Mouse (Mus musculus): ENCODE measurements around the gene Wnt5a. TPM values are rescaled to one million over a fixed set of nuclear protein-coding genes. Genes with fewer than 3 reads are reported as not detected.
A peak's percentile ranks its signal among the peaks of the same experiment; 100 is the strongest.

Gene Wnt5a
- 26.0 and 27.9 TPM in 2 replicates for polyA plus RNA-seq (2015; fragmentation: Nextera tagmentation; extraction: Ambion mirVana)

DNA sequence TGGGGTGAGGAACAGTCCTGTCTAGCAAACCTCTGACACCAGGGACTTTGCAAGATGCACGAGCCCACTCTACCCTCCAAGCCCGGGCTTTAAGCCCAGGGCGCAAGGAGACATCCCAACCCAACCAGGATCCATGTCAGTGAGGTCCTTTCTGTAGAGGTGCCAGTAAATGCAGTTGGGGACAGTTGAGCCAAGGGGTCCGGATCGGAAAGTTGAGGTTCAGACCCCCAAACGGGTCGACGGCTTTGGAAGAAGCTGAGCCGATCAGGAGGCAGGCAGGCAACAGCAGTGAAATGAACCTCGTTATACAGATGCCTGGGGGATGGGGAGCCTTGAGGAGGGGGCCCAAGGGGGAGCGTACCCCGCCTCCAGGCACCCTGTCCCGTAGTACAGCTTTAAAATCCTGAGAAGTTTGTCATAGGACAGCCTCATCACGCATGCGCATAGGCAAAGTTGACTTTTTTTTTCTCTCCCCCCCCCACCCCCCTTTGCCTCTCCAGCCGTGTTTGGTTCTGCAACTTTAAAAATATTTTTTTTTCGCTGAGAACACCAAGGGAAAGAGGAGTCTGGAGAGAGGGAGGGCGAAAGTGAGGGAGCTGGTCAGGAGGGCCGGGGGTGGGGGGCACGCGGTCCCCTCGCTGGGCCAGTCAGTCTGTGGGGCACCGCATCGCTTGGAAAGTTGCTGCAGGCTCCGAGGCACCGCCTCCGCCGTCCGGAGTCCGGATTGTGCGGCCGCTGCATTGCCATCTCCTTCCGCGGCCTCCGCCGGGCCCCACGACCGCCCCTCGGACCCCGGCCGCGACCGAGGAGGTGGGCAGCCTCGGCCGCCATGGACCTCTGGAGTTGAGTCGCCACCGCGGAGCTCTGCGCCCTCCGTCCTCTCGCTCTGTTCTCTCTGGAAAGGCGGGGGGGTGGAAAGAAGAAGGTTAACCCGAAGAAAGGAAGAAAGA is at the start of gene Wnt5a:
Gene Wnt5a, plus strand, starts transcription at position 650 of the 950 bp plus-strand sequence.
- peaks cover 20% of the 10 kb centered on the region for H3K4me1 ChIP-seq (ENCODE audit: insufficient read depth, low read length)
- peak within 1 kb of the TSS; percentile 95 for H3K27ac ChIP-seq (ENCODE audit: low read length)
- H3K4me2 ChIP-seq (replicated peaks; ENCODE audit: low read depth, low read length): peak within 1 kb of the TSS; percentile 91
- H3K27me3 ChIP-seq (ENCODE audit: insufficient read depth, low read length): peaks cover 42% of the 10 kb centered on the region
- no peaks in the 10 kb centered on the region for H3K36me3 ChIP-seq (ENCODE audit: insufficient read depth, low read length)
- WGBS: 1% methylated on average over 53 of the region's 53 CpGs
- peak within 1 kb of the TSS; percentile 88 for H3K9ac ChIP-seq (replicated peaks; ENCODE audit: low read length)
- H3K4me3 ChIP-seq (ENCODE audit: low read length): peak within 1 kb of the TSS; percentile 73
- peak; percentile 64 for ATAC-seq (ENCODE audit: low FRiP score, low TSS enrichment)
- no peaks in the 10 kb centered on the region for H3K9me3 ChIP-seq (ENCODE audit: low read length)

DNA sequence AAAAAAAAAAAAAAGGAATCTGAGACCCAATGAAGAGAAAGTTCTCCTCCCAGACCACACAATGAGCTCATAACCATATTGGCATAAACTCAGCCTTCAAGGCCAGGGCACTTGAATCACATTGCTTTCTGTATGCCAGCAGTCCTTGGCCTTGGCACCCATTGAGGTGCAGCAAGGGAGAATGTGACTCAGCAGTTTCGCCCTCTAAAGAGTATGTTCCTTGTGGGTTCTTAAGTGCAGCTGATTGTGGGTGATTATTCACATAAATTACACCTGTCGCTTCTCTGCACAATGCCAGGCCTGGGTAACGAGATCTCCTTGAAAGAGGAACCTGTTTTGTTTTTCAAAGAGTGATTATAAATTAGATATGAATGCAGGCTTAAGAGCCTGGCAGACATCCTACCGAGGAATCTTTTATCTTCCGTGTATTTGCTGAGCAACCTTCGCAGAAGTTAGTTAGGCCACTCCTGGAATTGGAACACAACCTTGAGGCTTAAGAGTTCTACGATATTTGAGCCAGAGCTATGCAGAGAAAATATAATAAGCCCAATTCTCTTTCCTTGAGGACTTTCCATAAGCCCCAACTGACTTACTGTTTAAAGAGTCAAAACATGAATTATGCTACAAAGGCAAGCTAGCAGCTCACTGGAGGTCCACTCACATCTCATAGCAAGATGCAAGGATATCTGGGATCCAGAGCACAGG is 48.0 kb upstream of the Wnt5a start:
- no peak overlapping the region for H3K9ac ChIP-seq (replicated peaks; ENCODE audit: low read length)
- no peak for ATAC-seq (ENCODE audit: low FRiP score, low TSS enrichment)
- H3K27me3 ChIP-seq (ENCODE audit: insufficient read depth, low read length): no peaks in the 10 kb centered on the region
- H3K4me1 ChIP-seq (ENCODE audit: insufficient read depth, low read length): 0 out of 2 replicates have a peak, but pooled peaks cover under 1% of the 10 kb centered on the region
- WGBS: 68% methylated on average over 7 of the region's 7 CpGs
- no peak overlapping the region for H3K4me2 ChIP-seq (replicated peaks; ENCODE audit: low read depth, low read length)
- H3K36me3 ChIP-seq (ENCODE audit: insufficient read depth, low read length): no peaks in the 10 kb centered on the region
- no peaks in the 10 kb centered on the region for H3K9me3 ChIP-seq (ENCODE audit: low read length)
- no peak overlapping the region for H3K4me3 ChIP-seq (ENCODE audit: low read length)
- no peak overlapping the region for H3K27ac ChIP-seq (ENCODE audit: low read length)

DNA sequence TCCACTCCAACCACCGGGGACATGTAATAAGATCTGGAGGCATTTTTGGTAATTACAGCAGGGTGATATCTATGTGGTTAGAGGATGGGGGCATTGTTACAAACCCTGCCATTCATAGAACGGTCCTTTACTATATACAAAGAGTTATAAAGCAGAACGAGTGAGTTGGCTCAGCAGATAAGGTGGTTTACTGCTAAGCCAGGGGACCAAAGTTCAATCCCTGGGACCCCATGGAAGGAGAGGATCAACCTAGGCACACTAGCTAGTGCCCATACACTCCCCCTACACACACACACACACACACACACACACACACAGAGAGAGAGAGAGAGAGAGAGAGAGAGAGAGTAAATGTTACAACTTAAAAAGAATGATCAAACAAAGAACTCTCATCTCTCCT is 47.1 kb upstream of the Wnt5a start:
- H3K36me3 ChIP-seq (ENCODE audit: insufficient read depth, low read length): no peaks in the 10 kb centered on the region
- 86% methylated on average over 3 of the region's 3 CpGs for WGBS
- no peaks in the 10 kb centered on the region for H3K9me3 ChIP-seq (ENCODE audit: low read length)
- no peak overlapping the region for H3K27ac ChIP-seq (ENCODE audit: low read length)
- no peaks in the 10 kb centered on the region for H3K27me3 ChIP-seq (ENCODE audit: insufficient read depth, low read length)
- H3K4me2 ChIP-seq (replicated peaks; ENCODE audit: low read depth, low read length): no peak overlapping the region
- no peak overlapping the region for H3K4me3 ChIP-seq (ENCODE audit: low read length)
- H3K9ac ChIP-seq (replicated peaks; ENCODE audit: low read length): no peak overlapping the region
- no peaks in the 10 kb centered on the region for H3K4me1 ChIP-seq (ENCODE audit: insufficient read depth, low read length)
- no peak for ATAC-seq (ENCODE audit: low FRiP score, low TSS enrichment)

DNA sequence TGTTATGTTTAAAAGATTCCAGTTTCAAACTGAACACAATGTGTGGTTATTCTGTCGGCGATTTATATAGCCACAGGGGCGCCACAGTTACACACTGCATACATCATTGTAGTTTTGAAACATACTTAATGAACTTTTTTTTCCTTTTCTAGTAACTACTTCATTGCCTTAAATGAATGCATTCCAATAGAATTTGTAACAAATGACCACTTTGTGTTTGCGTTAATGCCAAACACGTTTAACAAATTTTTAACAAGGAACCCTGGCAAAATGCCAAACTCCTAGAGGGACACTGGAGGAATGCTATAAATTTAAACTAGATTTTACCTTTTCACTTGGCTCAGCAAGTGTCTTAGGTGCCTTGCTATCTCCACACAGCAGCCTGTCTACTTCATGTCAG is 36.6 kb upstream of the Wnt5a start:
- no peaks in the 10 kb centered on the region for H3K27me3 ChIP-seq (ENCODE audit: insufficient read depth, low read length)
- WGBS: 43% methylated on average over 5 of the region's 5 CpGs
- no peaks in the 10 kb centered on the region for H3K36me3 ChIP-seq (ENCODE audit: insufficient read depth, low read length)
- no peak overlapping the region for H3K4me3 ChIP-seq (ENCODE audit: low read length)
- peak overlapping the region; percentile 20; the same call in 1 of the 2 replicates for H3K27ac ChIP-seq (ENCODE audit: low read length)
- H3K4me2 ChIP-seq (replicated peaks; ENCODE audit: low read depth, low read length): no peak overlapping the region
- no peak overlapping the region for H3K9ac ChIP-seq (replicated peaks; ENCODE audit: low read length)
- H3K9me3 ChIP-seq (ENCODE audit: low read length): no peaks in the 10 kb centered on the region
- no peak for ATAC-seq (ENCODE audit: low FRiP score, low TSS enrichment)
- peaks cover 27% of the 10 kb centered on the region for H3K4me1 ChIP-seq (ENCODE audit: insufficient read depth, low read length)

DNA sequence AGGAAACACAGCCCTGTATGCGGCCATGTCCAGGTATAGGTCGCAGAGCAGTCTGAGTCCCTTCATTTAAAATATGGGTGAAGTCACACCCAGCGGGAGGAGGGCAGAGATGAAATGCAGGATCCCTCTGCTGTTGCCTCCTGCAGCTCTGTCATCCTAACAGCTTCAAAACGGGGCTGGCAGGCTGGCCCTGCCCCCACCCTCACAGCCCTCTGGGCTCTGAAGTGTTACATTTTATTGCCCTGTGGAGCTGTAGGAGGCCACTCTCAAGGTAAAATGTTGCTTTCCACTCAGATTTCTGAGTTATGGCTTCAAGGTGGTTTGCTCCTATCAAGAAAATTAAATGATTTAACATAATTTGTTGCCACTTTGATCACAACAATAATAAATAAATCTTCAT is 34.9 kb upstream of the Wnt5a start:
- peaks cover 27% of the 10 kb centered on the region for H3K4me1 ChIP-seq (ENCODE audit: insufficient read depth, low read length)
- H3K27me3 ChIP-seq (ENCODE audit: insufficient read depth, low read length): no peaks in the 10 kb centered on the region
- ATAC-seq (ENCODE audit: low FRiP score, low TSS enrichment): peak; percentile 75; the same call in 1 of the 2 replicates
- 5% methylated on average over 4 of the region's 4 CpGs for WGBS
- H3K9me3 ChIP-seq (ENCODE audit: low read length): no peaks in the 10 kb centered on the region
- H3K36me3 ChIP-seq (ENCODE audit: insufficient read depth, low read length): no peaks in the 10 kb centered on the region
- no peak overlapping the region for H3K4me3 ChIP-seq (ENCODE audit: low read length)
- H3K4me2 ChIP-seq (replicated peaks; ENCODE audit: low read depth, low read length): no peak overlapping the region
- H3K27ac ChIP-seq (ENCODE audit: low read length): no peak overlapping the region
- no peak overlapping the region for H3K9ac ChIP-seq (replicated peaks; ENCODE audit: low read length)

DNA sequence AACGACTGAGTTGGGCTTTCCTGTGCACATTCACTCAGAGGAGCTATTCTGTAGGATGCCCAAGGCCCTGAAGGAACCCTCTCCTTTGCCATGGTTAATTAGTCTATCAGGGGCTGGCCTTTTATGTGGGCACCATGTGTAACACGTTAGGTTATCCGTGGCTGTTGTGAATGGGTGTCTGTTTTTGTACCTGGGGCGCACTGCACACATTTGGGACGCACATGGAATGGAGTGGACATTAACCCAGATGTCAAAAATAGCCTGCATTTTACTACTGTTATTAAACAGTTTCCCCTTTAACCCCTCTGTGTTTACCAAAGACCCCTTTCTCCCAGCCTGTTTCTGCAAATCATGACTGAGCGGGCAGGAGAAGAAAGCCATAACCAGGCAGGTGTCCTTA is 34.3 kb upstream of the Wnt5a start:
- no peaks in the 10 kb centered on the region for H3K36me3 ChIP-seq (ENCODE audit: insufficient read depth, low read length)
- no peak for ATAC-seq (ENCODE audit: low FRiP score, low TSS enrichment)
- 15% methylated on average over 6 of the region's 6 CpGs for WGBS
- peaks cover 24% of the 10 kb centered on the region for H3K4me1 ChIP-seq (ENCODE audit: insufficient read depth, low read length)
- no peak overlapping the region for H3K4me2 ChIP-seq (replicated peaks; ENCODE audit: low read depth, low read length)
- no peak overlapping the region for H3K4me3 ChIP-seq (ENCODE audit: low read length)
- no peaks in the 10 kb centered on the region for H3K9me3 ChIP-seq (ENCODE audit: low read length)
- H3K27ac ChIP-seq (ENCODE audit: low read length): no peak overlapping the region
- no peak overlapping the region for H3K9ac ChIP-seq (replicated peaks; ENCODE audit: low read length)
- no peaks in the 10 kb centered on the region for H3K27me3 ChIP-seq (ENCODE audit: insufficient read depth, low read length)

DNA sequence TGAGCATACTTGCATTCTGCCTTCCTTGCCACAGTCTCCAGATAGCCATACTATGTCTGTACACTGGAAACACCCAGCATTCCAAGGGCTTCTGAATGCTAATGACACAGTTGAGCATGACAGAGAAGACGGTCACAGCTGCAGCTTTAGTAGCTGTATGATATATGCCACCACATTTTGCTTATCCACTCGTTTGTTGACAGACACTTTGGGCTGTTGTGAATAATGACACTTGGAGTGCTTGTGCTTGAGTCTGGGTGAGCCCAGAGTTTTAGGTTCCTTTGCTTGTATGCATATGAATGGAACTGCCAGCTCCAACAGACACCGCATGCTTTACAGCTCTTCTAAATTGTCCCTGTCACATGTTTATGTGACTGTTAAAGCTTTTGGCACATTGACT is 29.5 kb upstream of the Wnt5a start:
- Histone ChIP-seq H3K4me1 (ENCODE audit: insufficient read depth, low read length) (0 out of 2 replicates have a peak, but pooled peaks cover 5% of the 10 kb centered on the region), H3K4me3 (ENCODE audit: low read length) (no peak overlapping the region), H3K4me2 (replicated peaks; ENCODE audit: low read depth, low read length) (no peak overlapping the region), H3K9me3 (ENCODE audit: low read length) (no peaks in the 10 kb centered on the region), H3K27me3 (ENCODE audit: insufficient read depth, low read length) (no peaks in the 10 kb centered on the region), H3K9ac (replicated peaks; ENCODE audit: low read length) (no peak overlapping the region), H3K27ac (ENCODE audit: low read length) (no peak overlapping the region), H3K36me3 (ENCODE audit: insufficient read depth, low read length) (no peaks in the 10 kb centered on the region)
- 30% methylated on average over 3 of the region's 3 CpGs for WGBS
- ATAC-seq (ENCODE audit: low FRiP score, low TSS enrichment): 0 out of 2 replicates have a peak, but pooled peaks have one; percentile 39

DNA sequence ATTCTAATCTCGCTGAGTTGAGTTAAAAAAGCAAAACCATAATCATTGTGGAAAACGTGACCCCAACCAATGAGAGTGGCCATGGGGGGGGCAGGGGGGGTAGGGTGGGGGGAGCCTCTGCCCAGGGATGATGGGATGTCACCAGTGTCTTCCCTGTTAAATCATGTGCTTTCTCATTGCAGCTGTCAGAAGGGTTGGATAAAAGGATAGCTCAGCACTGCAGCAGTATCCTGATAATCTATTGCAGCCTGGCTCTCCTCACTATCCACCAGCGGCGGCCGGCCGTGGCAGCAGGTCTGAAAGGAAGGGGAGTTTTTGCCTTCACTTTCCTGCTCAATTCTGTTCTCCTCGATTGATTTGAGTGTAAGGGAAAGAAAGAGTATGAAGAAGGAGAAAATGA is 29.1 kb upstream of the Wnt5a start:
- ATAC-seq (ENCODE audit: low FRiP score, low TSS enrichment): no peak
- Histone ChIP-seq H3K27ac (ENCODE audit: low read length) (no peak overlapping the region), H3K27me3 (ENCODE audit: insufficient read depth, low read length) (no peaks in the 10 kb centered on the region), H3K4me2 (replicated peaks; ENCODE audit: low read depth, low read length) (no peak overlapping the region), H3K36me3 (ENCODE audit: insufficient read depth, low read length) (no peaks in the 10 kb centered on the region), H3K9me3 (ENCODE audit: low read length) (no peaks in the 10 kb centered on the region), H3K4me3 (ENCODE audit: low read length) (no peak overlapping the region), H3K4me1 (ENCODE audit: insufficient read depth, low read length) (0 out of 2 replicates have a peak, but pooled peaks cover 1% of the 10 kb centered on the region), H3K9ac (replicated peaks; ENCODE audit: low read length) (no peak overlapping the region)
- WGBS: 24% methylated on average over 7 of the region's 7 CpGs

DNA sequence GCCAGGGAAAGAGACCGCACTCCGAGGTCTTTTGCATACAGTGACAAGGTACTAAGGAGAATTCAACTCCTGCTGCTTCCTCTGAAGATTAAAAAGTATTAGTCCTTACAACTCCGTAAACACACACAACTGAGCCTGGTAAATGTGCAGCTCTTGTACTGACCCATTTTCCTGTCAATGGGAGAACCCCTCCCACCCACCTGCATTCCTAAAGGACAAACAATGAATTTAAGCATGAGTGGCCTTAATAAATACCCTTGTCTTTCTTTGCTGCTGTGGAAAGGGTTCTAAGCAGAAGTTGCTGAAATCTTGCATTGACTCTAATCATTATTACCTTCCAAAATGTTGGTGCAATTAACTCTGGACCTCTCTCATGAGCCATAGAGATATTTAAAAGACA is 27.8 kb upstream of the Wnt5a start:
- Histone ChIP-seq H3K4me1 (ENCODE audit: insufficient read depth, low read length) (no peaks in the 10 kb centered on the region), H3K36me3 (ENCODE audit: insufficient read depth, low read length) (no peaks in the 10 kb centered on the region), H3K27me3 (ENCODE audit: insufficient read depth, low read length) (no peaks in the 10 kb centered on the region), H3K4me3 (ENCODE audit: low read length) (no peak overlapping the region), H3K9me3 (ENCODE audit: low read length) (no peaks in the 10 kb centered on the region), H3K4me2 (replicated peaks; ENCODE audit: low read depth, low read length) (no peak overlapping the region), H3K9ac (replicated peaks; ENCODE audit: low read length) (no peak overlapping the region), H3K27ac (ENCODE audit: low read length) (no peak overlapping the region)
- 78% methylated on average over 3 of the region's 3 CpGs for WGBS
- no peak for ATAC-seq (ENCODE audit: low FRiP score, low TSS enrichment)

Data from kidney, embryonic 16.5 days (tissue).